Mouse (Mus musculus) hindbrain, postnatal 0 days (tissue): ENCODE measurements around the gene Smyd3. TPM values are rescaled to one million over a fixed set of nuclear protein-coding genes. Genes with fewer than 3 reads are reported as not detected.

Source experiments
- ATAC-seq: fragments of 200-750 bp; cut with Nextera tagmentation; 2 replicates; pipeline ENCODE4 v1.8.0; 2017; ENCODE audit warnings: mild to moderate bottlenecking, moderate TSS enrichment, moderate library complexity
- DNase-seq: peaks from one replicate; pipeline ENCODE4 v3.0.0-alpha.2; 2015; ENCODE audit warnings: low spot score
- H3K27ac ChIP-seq: fragments of 300-500 bp; sonication (generic); 2 replicates; pipeline ENCODE4 v1.5.1; 2014; ENCODE audit warnings: mild to moderate bottlenecking
- H3K27me3 ChIP-seq: fragments of 300-500 bp; sonication (generic); 2 replicates; pipeline ENCODE4 v1.6.1; 2014; ENCODE audit warnings: low read length, mixed read lengths; ENCODE audit not compliant: insufficient read depth
- H3K36me3 ChIP-seq: fragments of 300-500 bp; sonication (generic); 2 replicates; pipeline ENCODE4 v1.6.1; 2014; ENCODE audit warnings: low read length, mixed read lengths; ENCODE audit not compliant: insufficient read depth
- H3K4me1 ChIP-seq: fragments of 300-500 bp; sonication (generic); 2 replicates; pipeline ENCODE4 v1.6.1; 2014; ENCODE audit warnings: antibody characterized with exemption, low read length, mixed read lengths; ENCODE audit not compliant: insufficient read depth
- H3K4me2 ChIP-seq: fragments of 300-500 bp; sonication (generic); 2 replicates; pipeline ENCODE4 v1.6.1; 2014; ENCODE audit warnings: low read depth, mild to moderate bottlenecking, low read length, moderate library complexity, mixed read lengths
- H3K4me3 ChIP-seq: fragments of 300-500 bp; sonication (generic); 2 replicates; pipeline ENCODE4 v1.5.1; 2014; ENCODE audit warnings: low read length
- H3K9ac ChIP-seq: fragments of 300-500 bp; sonication (generic); replicated peaks from 2 replicates; pipeline ENCODE4 v1.6.1; 2014; ENCODE audit warnings: mild to moderate bottlenecking, low read length, moderate library complexity, mixed read lengths
- H3K9me3 ChIP-seq: fragments of 300-500 bp; sonication (generic); 2 replicates; pipeline ENCODE4 v1.6.1; 2016; ENCODE audit warnings: low read length, mixed read lengths
- CTCF ChIP-seq: IDR thresholded peaks from 2 replicates; pipeline ENCODE4 v1.5.1; 2016; ENCODE audit warnings: antibody characterized with exemption, control low read depth, low read depth
- WGBS: fragments of 180-500 bp; shearing (Covaris S2); extraction: QIAGEN DNeasy Blood & Tissue Kit; methylation state at CpG from one replicate; pipeline ENCODE4 v1.1.7; 2014; 5-methylcytosine and 5-hydroxymethylcytosine counted together
- polyA plus RNA-seq: library from polyadenylated mRNA; unstranded; fragments of >200 nt; fragmentation: Nextera tagmentation; extraction: Ambion mirVana; gene quantifications from 2 replicates; pipeline ENCODE4 v1.2.1, GENCODE M21; 2015
- total RNA-seq: library from RNA; depleted of rRNA; stranded (reverse); fragments of >200 nt; gene quantifications from 2 replicates; pipeline ENCODE4 v1.2.3, GENCODE M21; 2014

Smyd3 gene
- total and polyA plus RNA-seq, 2 experiments from 2014 or later, result 15.4 to 26.1 TPM

- Histone ChIP-seq H3K27me3 (no peaks in the 10 kb centered on the region), H3K9ac (no peak overlapping the region), H3K27ac (no peak overlapping the region), H3K4me2 (no peak overlapping the region), H3K36me3 (no peaks in the 10 kb centered on the region), H3K4me1 (no peaks in the 10 kb centered on the region), H3K4me3 (no peak overlapping the region), H3K9me3 (no peaks in the 10 kb centered on the region)
- DNase-seq, result no peak
- no peak for ATAC-seq
- no peak for TF ChIP-seq CTCF
- WGBS, result 90% methylated on average over 8 of the region's 8 CpGs
Observed at GRCm38 (mm10) chr1:179096993-179097392, 420.8 kb downstream of the Smyd3 start.

- ATAC-seq (no peak), DNase-seq (no peak)
- no peaks in the 10 kb centered on the region for H3K36me3 ChIP-seq
- H3K9ac ChIP-seq, result no peak overlapping the region
- no peak overlapping the region for H3K4me3 ChIP-seq
- no peaks in the 10 kb centered on the region for H3K4me1 ChIP-seq
- no peaks in the 10 kb centered on the region for H3K9me3 ChIP-seq
- no peak overlapping the region for H3K4me2 ChIP-seq
- H3K27me3 ChIP-seq, result no peaks in the 10 kb centered on the region
- no peak overlapping the region for H3K27ac ChIP-seq
- 52% methylated on average over 5 of the region's 5 CpGs for WGBS
- no peak for TF ChIP-seq CTCF
Observed at GRCm38 (mm10) chr1:179096323-179096722, 421.5 kb downstream of the Smyd3 start.

GRCm38 (mm10) chr1:179089174-179089573 is 428.7 kb downstream of the Smyd3 start:
- 84% methylated on average over 5 of the region's 5 CpGs for WGBS
- Histone ChIP-seq H3K9me3 (no peaks in the 10 kb centered on the region), H3K9ac (no peak overlapping the region), H3K4me2 (no peak overlapping the region), H3K27ac (no peak overlapping the region), H3K4me3 (no peak overlapping the region), H3K4me1 (no peaks in the 10 kb centered on the region), H3K36me3 (no peaks in the 10 kb centered on the region), H3K27me3 (no peaks in the 10 kb centered on the region)
- no peak for ATAC-seq
- no peak for TF ChIP-seq CTCF
- no peak for DNase-seq

- no peaks in the 10 kb centered on the region for H3K36me3 ChIP-seq
Observed at GRCm38 (mm10) chr1:179087033-179087998, 430.5 kb downstream of the Smyd3 start.

GRCm38 (mm10) chr1:179086208-179086607 is 431.6 kb downstream of the Smyd3 start:
- 89% methylated on average over 7 of the region's 7 CpGs for WGBS
- Histone ChIP-seq H3K9ac (no peak overlapping the region), H3K4me1 (no peaks in the 10 kb centered on the region), H3K36me3 (no peaks in the 10 kb centered on the region), H3K27me3 (no peaks in the 10 kb centered on the region), H3K4me2 (no peak overlapping the region), H3K9me3 (no peaks in the 10 kb centered on the region), H3K27ac (no peak overlapping the region), H3K4me3 (no peak overlapping the region)
- DNase-seq (peak; percentile 17), ATAC-seq (0 out of 2 replicates have a peak, but pooled peaks have one; percentile 43)
- TF ChIP-seq CTCF, result no peak

More at GRCm38 (mm10) chr1:179087033-179087998, 430.5 kb downstream of the Smyd3 start:
- no peak for ATAC-seq
- Histone ChIP-seq H3K9ac (no peak overlapping the region), H3K27ac (no peak overlapping the region), H3K4me2 (no peak overlapping the region), H3K4me1 (no peaks in the 10 kb centered on the region), H3K4me3 (no peak overlapping the region), H3K9me3 (no peaks in the 10 kb centered on the region), H3K27me3 (no peaks in the 10 kb centered on the region)
- peak; percentile 51 for DNase-seq
- WGBS, result 64% methylated on average over 6 of the region's 6 CpGs
- TF ChIP-seq CTCF, result peak; percentile 54

GRCm38 (mm10) chr1:179083098-179083497 is 434.7 kb downstream of the Smyd3 start:
- no peak overlapping the region for H3K9ac ChIP-seq
- no peaks in the 10 kb centered on the region for H3K36me3 ChIP-seq
- WGBS, result 73% methylated on average over 5 of the region's 5 CpGs
- no peaks in the 10 kb centered on the region for H3K9me3 ChIP-seq
- ATAC-seq (no peak), DNase-seq (no peak)
- H3K27ac ChIP-seq, result no peak overlapping the region
- TF ChIP-seq CTCF, result no peak
- no peak overlapping the region for H3K4me3 ChIP-seq
- no peaks in the 10 kb centered on the region for H3K4me1 ChIP-seq
- no peak overlapping the region for H3K4me2 ChIP-seq
- H3K27me3 ChIP-seq, result no peaks in the 10 kb centered on the region

GRCm38 (mm10) chr1:179073846-179074245 is 444.0 kb downstream of the Smyd3 start:
- no peak overlapping the region for H3K4me2 ChIP-seq
- no peaks in the 10 kb centered on the region for H3K9me3 ChIP-seq
- no peak overlapping the region for H3K9ac ChIP-seq
- H3K36me3 ChIP-seq, result no peaks in the 10 kb centered on the region
- H3K4me1 ChIP-seq, result no peaks in the 10 kb centered on the region
- H3K4me3 ChIP-seq, result no peak overlapping the region
- H3K27me3 ChIP-seq, result no peaks in the 10 kb centered on the region
- DNase-seq (no peak), ATAC-seq (no peak)
- 84% methylated on average over 7 of the region's 7 CpGs for WGBS
- no peak for TF ChIP-seq CTCF
- H3K27ac ChIP-seq, result no peak overlapping the region
